Mouse (Mus musculus): ENCODE results near the gene Kctd17.

Kctd17 gene

DNA sequence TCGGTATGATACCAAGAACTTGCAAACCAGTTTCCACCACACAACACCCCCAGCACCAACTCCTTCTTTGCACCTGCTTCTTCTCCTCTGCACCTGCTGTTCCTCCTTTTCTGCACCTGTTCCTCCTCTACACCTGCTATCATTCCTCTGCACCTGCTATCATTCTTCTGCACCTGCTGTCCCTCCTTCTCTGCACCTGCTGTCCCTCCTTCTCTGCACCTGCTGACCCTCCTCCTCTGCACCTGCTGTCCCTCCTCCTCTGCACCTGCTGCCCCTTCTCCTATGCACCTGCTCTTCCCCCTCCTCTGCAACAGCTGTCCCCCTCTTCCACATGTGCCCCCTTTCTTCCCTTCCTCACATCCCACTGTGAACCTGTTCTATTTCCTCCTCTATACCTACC, 58.2 kb downstream of the Kctd17 start:
- no peak for DNase-seq

DNA sequence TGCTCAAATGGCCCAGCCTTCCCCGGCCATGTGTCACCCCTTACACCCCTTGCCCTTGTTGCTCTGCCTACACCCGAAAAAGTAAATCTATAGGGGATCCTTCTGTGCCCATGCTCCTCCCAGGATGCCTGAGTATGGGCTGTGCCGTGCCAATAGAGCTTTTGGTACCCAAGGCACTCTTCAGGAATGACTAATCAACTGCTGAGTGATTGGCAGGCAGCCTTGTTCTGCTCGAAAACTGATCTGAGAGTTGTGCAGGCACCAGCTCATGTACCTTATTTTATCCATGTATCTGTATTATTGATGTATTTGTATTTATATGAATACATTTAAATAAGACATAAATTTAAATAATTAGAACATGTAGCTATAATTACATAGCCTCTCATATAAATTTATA, 58.7 kb downstream of the Kctd17 start:
- no peak for DNase-seq

Measured in kidney, postnatal 10 days (tissue).